Mouse (Mus musculus) urinary bladder, adult 2 months (tissue): Measurements from ENCODE around the gene Nudc. TPM values are rescaled to one million over a fixed set of nuclear protein-coding genes. Genes with fewer than 3 reads are reported as not detected.

Experiments
- DNase-seq: peaks from one replicate; pipeline ENCODE4 v3.0.0; 2022; ENCODE audit warnings: low spot score
- polyA plus RNA-seq: library from polyadenylated mRNA; depleted of rRNA; stranded (reverse); fragments of >200 nt; gene quantifications from 2 replicates; pipeline ENCODE4 v1.2.3, GENCODE M21; 2012; rRNA removed

Nudc gene
- polyA plus RNA-seq, 1 experiment: 107 TPM

DNA sequence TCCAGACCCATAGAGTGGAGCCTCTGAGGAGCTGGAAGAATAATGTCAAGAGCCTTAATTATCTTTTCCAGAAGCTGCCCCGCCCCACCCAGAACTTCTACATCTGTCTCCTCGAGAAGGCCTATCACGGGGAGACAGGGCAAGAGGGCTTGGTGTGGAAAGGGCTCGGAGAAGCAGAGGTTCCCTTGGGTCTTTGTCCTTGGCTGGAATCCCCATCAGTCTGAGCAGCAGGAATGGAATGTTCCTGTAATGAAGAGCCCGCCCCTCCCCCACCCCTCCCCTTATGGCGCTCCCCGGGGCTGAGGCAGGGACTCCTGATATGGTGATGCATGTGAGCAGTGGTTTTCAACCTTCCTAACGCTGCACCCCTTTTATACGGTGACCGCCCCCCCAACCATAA lies 54.0 kb downstream of the Nudc start:
- DNase-seq: no peak

DNA sequence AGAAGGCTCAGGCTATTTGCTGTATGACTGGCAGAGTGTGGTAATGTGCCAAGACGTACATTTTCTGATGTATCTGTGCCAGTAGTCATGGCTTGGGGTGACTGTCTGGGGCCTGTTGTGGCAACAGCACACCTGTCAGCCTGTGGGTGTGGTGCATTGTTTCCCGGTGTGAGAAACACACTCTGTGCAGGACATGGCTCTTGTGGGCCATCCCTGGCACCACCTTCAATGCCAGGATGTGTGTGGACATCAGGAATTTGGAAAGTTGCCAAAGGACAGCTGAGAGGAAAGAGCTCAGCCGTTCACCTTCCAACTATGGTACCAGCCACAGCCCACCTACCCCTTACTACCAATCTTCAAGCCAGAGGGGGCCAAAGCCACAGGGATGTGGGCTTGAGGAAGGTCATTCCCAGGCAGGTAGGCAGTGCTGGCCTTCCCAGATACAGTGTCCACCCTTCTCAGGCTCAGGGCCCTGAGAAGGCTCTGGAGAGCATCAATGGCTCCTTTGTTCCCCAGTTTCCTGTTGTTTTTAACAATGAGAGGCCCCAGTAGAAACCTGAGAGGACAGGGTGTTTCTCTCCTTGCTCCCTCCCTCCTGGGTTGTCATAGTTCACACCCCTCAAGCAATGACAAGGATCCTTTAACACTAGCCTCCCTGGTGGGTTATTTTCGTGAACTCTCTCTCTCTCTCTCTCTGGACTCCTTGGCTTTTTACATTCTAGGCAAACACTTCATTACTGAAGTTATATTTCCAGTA lies 56.1 kb downstream of the Nudc start:
- DNase-seq: no peak

DNA sequence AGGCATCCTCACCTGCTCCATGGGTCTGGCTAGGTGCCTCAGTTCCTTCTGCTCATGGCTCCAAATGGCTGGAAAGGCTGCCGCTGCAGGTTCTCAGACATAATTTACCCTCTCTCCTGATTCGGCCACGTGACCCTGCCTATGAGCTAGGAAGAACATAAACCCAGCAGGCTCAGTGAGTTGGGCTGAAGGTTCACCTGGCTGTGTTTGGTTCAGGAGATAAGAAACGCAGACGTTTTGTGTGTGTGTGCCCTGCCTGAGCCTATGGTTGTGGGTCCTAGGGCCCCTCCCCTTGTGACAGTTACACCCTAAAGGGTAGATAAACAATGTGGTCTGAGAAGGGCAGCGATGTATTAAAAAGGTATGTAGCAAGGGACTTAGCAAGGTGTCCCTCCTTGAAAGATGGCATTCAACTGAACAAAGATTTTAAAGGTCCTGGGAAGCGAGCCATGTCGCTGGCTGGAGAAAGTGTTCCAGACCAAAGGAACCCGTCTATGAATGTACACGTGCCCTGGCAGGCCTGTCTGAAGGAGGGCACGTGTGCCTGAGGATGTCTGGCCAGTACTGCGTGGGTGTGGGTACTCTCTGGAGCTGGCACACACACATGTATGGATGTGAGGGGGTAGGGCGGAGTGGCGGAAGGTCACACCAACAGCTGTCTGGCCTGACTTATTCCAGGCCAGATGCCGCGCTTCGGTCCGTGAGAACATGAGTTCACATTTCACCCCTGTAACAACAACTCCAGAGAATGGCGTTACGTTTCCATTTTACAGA lies 57.0 kb downstream of the Nudc start:
- DNase-seq: no peak

DNA sequence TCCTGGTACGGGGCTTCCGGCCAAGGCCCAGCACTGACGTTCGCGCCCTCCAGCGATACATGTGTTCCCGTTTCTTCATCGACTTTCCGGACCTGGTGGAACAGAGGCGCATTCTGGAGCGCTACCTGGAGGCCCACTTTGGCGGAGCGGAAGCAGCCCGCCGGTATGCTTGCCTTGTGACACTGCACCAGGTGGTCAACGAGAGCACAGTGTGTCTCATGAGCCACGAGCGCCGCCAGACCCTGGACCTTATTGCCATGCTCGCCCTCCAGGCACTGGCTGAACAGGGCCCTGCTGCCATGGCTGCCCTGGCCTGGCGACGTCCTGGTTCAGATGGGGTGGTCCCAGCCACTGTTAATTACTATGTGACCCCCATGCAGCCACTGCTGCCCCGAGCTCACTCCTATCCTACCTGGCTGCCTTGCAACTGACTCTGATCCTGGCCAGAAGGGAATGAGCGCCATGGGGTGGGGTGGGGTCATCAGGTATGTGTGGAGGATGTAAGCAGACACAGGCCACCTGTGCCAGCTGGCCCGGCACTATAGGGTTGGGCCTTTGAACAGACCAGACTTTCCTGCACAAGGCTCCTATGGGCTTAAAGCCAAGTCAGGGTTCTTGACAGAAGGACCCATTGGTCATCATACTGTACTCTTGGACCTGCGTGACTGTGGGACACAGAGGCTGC lies 59.0 kb downstream of the Nudc start:
- DNase-seq: no peak

DNA sequence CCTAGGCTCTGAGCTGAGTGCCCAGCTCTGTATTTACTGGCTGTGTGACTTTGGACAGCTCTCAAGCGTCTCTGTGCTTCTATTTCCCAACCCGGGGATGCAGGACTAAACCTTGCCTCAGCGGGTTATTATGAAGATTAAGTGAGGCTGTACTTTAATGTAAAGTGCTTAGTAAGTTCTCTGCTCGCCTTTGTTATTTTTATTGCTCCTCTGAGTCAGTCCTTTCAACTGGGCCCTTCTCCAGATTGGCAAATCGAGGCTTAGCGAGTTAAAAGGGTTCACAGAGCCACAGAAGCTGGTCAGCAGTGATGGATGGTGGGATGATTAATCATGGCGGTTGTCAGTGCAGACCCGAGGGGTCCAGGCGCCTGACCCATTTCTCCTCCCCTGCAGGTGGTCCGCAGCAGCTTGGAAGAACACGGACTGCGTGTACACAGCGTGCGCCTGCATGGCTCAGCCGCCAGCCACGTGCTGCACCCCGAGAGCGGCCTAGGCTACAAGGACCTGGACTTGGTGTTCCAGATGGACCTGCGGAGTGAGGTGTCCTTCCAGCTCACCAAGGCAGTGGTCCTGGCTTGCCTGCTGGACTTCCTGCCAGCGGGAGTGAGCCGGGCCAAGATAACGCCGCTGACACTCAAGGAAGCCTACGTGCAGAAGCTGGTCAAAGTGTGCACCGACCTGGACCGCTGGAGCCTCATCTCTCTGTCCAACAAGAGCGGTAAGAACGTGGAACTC lies 59.9 kb downstream of the Nudc start:
- DNase-seq: no peak

DNA sequence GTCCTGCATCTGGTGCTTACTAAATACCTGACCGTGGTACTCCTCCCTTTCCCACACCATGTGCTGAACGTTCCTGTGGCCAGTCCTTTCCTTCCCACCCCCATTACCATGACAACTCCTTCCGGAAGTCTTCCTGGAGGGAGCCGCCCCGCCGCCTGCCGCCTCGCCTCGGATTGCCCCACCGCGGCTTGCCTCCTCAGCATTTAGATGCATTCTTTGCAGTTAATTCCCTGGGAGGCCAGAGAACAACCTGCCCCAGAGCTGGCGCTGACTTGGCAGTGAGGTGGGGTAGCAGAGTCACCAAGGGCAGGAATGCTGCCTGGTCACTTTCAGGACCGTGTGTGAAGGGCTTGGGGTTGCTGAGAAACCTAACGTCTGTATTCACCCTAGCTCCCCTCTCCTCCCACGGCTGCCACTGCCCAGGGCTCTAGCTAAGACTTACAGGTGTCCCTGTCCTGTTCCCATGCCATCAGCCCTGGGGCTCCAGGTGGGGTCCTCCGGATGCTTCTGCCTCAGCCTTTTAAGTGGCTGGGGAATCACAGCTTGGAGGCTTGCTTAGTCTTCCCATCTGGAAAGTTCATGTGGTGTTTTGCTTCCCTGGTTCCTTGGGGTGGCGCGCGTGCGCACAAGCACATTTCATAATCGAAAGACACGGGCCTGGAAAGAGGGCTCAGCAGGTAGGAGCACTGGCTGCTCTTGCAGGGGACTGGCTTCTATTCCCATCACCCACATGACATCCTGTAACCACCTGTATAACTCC lies 61.4 kb downstream of the Nudc start:
- DNase-seq: no peak

Other genes starting within 250 kb of the Nudc start
- 24.7 and 35.5 TPM in 2 replicates for gene Wdtc1, start 192.5 kb downstream of the Nudc start, polyA plus RNA-seq
- gene Slc9a1, start 176.3 kb downstream of the Nudc start, polyA plus RNA-seq: 30.7 and 43.4 TPM in 2 replicates
- 26.0 and 32.2 TPM in 2 replicates for gene Tent5b, start 65.9 kb downstream of the Nudc start, polyA plus RNA-seq
- 25.1 and 49.7 TPM in 2 replicates for gene Trnp1, start 47.4 kb downstream of the Nudc start, polyA plus RNA-seq
- 7.6 and 10.0 TPM in 2 replicates for gene Kdf1, start 27.0 kb downstream of the Nudc start, polyA plus RNA-seq
- not detected in 2 replicates for gene Nr0b2, start 7.4 kb upstream of the Nudc start, polyA plus RNA-seq
- gene Gpatch3, start 28.7 kb upstream of the Nudc start, polyA plus RNA-seq: 4.5 and 4.6 TPM in 2 replicates
- gene Gpn2, start 38.4 kb upstream of the Nudc start, polyA plus RNA-seq: 20.5 and 25.2 TPM in 2 replicates
- gene Sfn, start 56.2 kb upstream of the Nudc start, polyA plus RNA-seq: 218 and 326 TPM in 2 replicates
- 17.8 and 19.7 TPM in 2 replicates for gene Zdhhc18, start 104.2 kb upstream of the Nudc start, polyA plus RNA-seq
- gene Pigv, start 126.7 kb upstream of the Nudc start, polyA plus RNA-seq: 17.1 and 19.4 TPM in 2 replicates
- 26.3 and 41.5 TPM in 2 replicates for gene Arid1a, start 210.8 kb upstream of the Nudc start, polyA plus RNA-seq